ENCODE assay signal across 30 mouse cellular contexts in genomic region chr16:7685484-7685883, GRCm38 (mm10).
DNase-seq lines count a peak whose midpoint lies in the region; ATAC-seq and TF ChIP-seq lines count a peak whose summit lies in the region.
"Had no signal": no experiment of that assay in that cellular context is flagged by ENCODE, and none has a peak within 500 bp of the region (broad histone marks: within the 10 kb centered on the region; RNA-seq: fewer than 3 reads in every experiment).

No protein-coding gene starts in this region.

- TF ChIP-seq CTCF in forebrain, postnatal 0 days (IDR thresholded peaks at IDR 0.05; ENCODE audit: low read depth), result peak; percentile 16; the same call in 1 of the 2 replicates
- TF ChIP-seq CTCF in layer of hippocampus, adult 2 months (conservative IDR thresholded peaks at IDR 0.05), result peak; percentile 51
- peak; percentile 17 for TF ChIP-seq CTCF in stomach, postnatal 0 days (IDR thresholded peaks at IDR 0.05; ENCODE audit: low read depth)

- in situ Hi-C loops in ES-E14 (cut with MboI; ENCODE audit: low sequenced_read_pairs in 2 of 2, unreplicated experiment in 2 of 2), result no loop called here

- no peak overlapping the region for H3K27ac ChIP-seq in forebrain, postnatal 0 days (ENCODE audit: low read depth, low read length)
- no peak overlapping the region for H3K27ac ChIP-seq in forebrain, embryonic 12.5 days
- no peak overlapping the region for H3K27ac ChIP-seq in layer of hippocampus, adult 2 months
- no peak overlapping the region for H3K27ac ChIP-seq in ES-E14 (ENCODE audit: insufficient read depth, low read depth, low read length, poor library complexity, severe bottlenecking)
- no peak overlapping the region for H3K27ac ChIP-seq in stomach, postnatal 0 days (replicated peaks)
- H3K27ac ChIP-seq: embryonic facial prominence, embryonic 15.5 days; forebrain, embryonic 15.5 days; heart, embryonic 13.5 days; hindbrain, embryonic 13.5 days; limb, embryonic 15.5 days; liver, embryonic 14.5 days; midbrain, embryonic 13.5 days; neural tube, embryonic 12.5 days; stomach, embryonic 15.5 days had no signal

- no peak overlapping the region for H3K4me3 ChIP-seq in forebrain, postnatal 0 days (ENCODE audit: low read depth, low read length)
- no peak overlapping the region for H3K4me3 ChIP-seq in forebrain, embryonic 12.5 days (replicated peaks)
- H3K4me3 ChIP-seq in layer of hippocampus, adult 2 months, result no peak overlapping the region
- no peak overlapping the region for H3K4me3 ChIP-seq in ES-E14 (ENCODE audit: insufficient read depth in 1 of 2, low read depth in 1 of 2, low read length in 2 of 2, poor library complexity in 1 of 2, severe bottlenecking in 1 of 2)
- H3K4me3 ChIP-seq in stomach, postnatal 0 days (ENCODE audit: low read depth, low read length), result no peak overlapping the region
- H3K4me3 ChIP-seq: embryonic facial prominence, embryonic 15.5 days; forebrain, embryonic 15.5 days; heart, embryonic 13.5 days; hindbrain, embryonic 13.5 days; limb, embryonic 15.5 days; megakaryocyte, embryonic 14.5 days; midbrain, embryonic 13.5 days; neural tube, embryonic 12.5 days; stomach, embryonic 15.5 days had no signal

- no peak for ATAC-seq in forebrain, postnatal 0 days
- no peak for ATAC-seq in forebrain, embryonic 12.5 days (ENCODE audit: low FRiP score)
- ATAC-seq in stomach, postnatal 0 days (ENCODE audit: low FRiP score, low TSS enrichment), result no peak
- ATAC-seq: CD4-positive, CD25-positive, alpha-beta regulatory T cell, adult 4 months; forebrain, embryonic 15.5 days; inflammation-experienced regulatory T-cells, adult 6 months; midbrain, embryonic 13.5 days had no signal

- H3K36me3 ChIP-seq in forebrain, postnatal 0 days (ENCODE audit: insufficient read depth), result no peaks in the 10 kb centered on the region
- no peaks in the 10 kb centered on the region for H3K36me3 ChIP-seq in forebrain, embryonic 12.5 days (replicated peaks)
- no peaks in the 10 kb centered on the region for H3K36me3 ChIP-seq in ES-E14 (ENCODE audit: control insufficient read depth, insufficient read depth, low read length, poor library complexity, severe bottlenecking)
- no peaks in the 10 kb centered on the region for H3K36me3 ChIP-seq in stomach, postnatal 0 days (ENCODE audit: control insufficient read depth, insufficient read depth, low read length)
- H3K36me3 ChIP-seq: embryonic facial prominence, embryonic 15.5 days; forebrain, embryonic 15.5 days; heart, embryonic 13.5 days; hindbrain, embryonic 13.5 days; limb, embryonic 15.5 days; midbrain, embryonic 13.5 days; neural tube, embryonic 12.5 days; stomach, embryonic 15.5 days had no signal

- no peaks in the 10 kb centered on the region for H3K4me1 ChIP-seq in forebrain, postnatal 0 days (ENCODE audit: insufficient read depth)
- H3K4me1 ChIP-seq in forebrain, embryonic 12.5 days, result no peaks in the 10 kb centered on the region
- H3K4me1 ChIP-seq in ES-E14 (ENCODE audit: control insufficient read depth in 2 of 2, insufficient read depth in 2 of 2, low read length in 2 of 2, poor library complexity in 1 of 2), result no peaks in the 10 kb centered on the region
- no peaks in the 10 kb centered on the region for H3K4me1 ChIP-seq in stomach, postnatal 0 days (replicated peaks; ENCODE audit: control insufficient read depth, insufficient read depth)
- H3K4me1 ChIP-seq: embryonic facial prominence, embryonic 15.5 days; forebrain, embryonic 15.5 days; heart, embryonic 13.5 days; hindbrain, embryonic 13.5 days; limb, embryonic 15.5 days; megakaryocyte, embryonic 14.5 days; midbrain, embryonic 13.5 days; neural tube, embryonic 12.5 days; stomach, embryonic 15.5 days had no signal

- H3K9me3 ChIP-seq in forebrain, postnatal 0 days (ENCODE audit: low read length), result no peaks in the 10 kb centered on the region
- no peaks in the 10 kb centered on the region for H3K9me3 ChIP-seq in forebrain, embryonic 12.5 days
- no peaks in the 10 kb centered on the region for H3K9me3 ChIP-seq in ES-E14 (ENCODE audit: control insufficient read depth, insufficient read depth, low read depth, low read length)
- no peaks in the 10 kb centered on the region for H3K9me3 ChIP-seq in stomach, postnatal 0 days (ENCODE audit: control insufficient read depth, low read length)
- H3K9me3 ChIP-seq: embryonic facial prominence, embryonic 15.5 days; forebrain, embryonic 15.5 days; heart, embryonic 13.5 days; hindbrain, embryonic 13.5 days; limb, embryonic 15.5 days; megakaryocyte, embryonic 14.5 days; midbrain, embryonic 13.5 days; neural tube, embryonic 12.5 days; stomach, embryonic 15.5 days had no signal

- no peak overlapping the region for H3K9ac ChIP-seq in forebrain, postnatal 0 days
- H3K9ac ChIP-seq in forebrain, embryonic 12.5 days, result no peak overlapping the region
- H3K9ac ChIP-seq in ES-E14 (ENCODE audit: insufficient read depth, low read depth, low read length, poor library complexity, severe bottlenecking), result no peak overlapping the region
- no peak overlapping the region for H3K9ac ChIP-seq in stomach, postnatal 0 days (ENCODE audit: low read length)
- H3K9ac ChIP-seq: embryonic facial prominence, embryonic 15.5 days; forebrain, embryonic 15.5 days; heart, embryonic 13.5 days; hindbrain, embryonic 13.5 days; limb, embryonic 15.5 days; liver, embryonic 14.5 days; lung, embryonic 14.5 days; midbrain, embryonic 13.5 days; neural tube, embryonic 12.5 days; stomach, embryonic 15.5 days had no signal

- TF ChIP-seq EP300 in stomach, postnatal 0 days (optimal IDR thresholded peaks at IDR 0.05), result no peak

- no peak overlapping the region for H3K4me2 ChIP-seq in forebrain, postnatal 0 days (ENCODE audit: low read depth)
- no peak overlapping the region for H3K4me2 ChIP-seq in forebrain, embryonic 12.5 days
- no peak overlapping the region for H3K4me2 ChIP-seq in stomach, postnatal 0 days (replicated peaks; ENCODE audit: low read depth)
- H3K4me2 ChIP-seq: embryonic facial prominence, embryonic 15.5 days; forebrain, embryonic 15.5 days; heart, embryonic 13.5 days; hindbrain, embryonic 13.5 days; limb, embryonic 15.5 days; lung, embryonic 14.5 days; midbrain, embryonic 13.5 days; neural tube, embryonic 12.5 days; stomach, embryonic 15.5 days had no signal

- no peaks in the 10 kb centered on the region for H3K27me3 ChIP-seq in forebrain, postnatal 0 days (ENCODE audit: insufficient read depth, low read length)
- no peaks in the 10 kb centered on the region for H3K27me3 ChIP-seq in forebrain, embryonic 12.5 days
- H3K27me3 ChIP-seq in stomach, postnatal 0 days (ENCODE audit: control insufficient read depth, insufficient read depth, low read length), result no peaks in the 10 kb centered on the region
- H3K27me3 ChIP-seq: embryonic facial prominence, embryonic 15.5 days; forebrain, embryonic 15.5 days; heart, embryonic 13.5 days; hindbrain, embryonic 13.5 days; limb, embryonic 15.5 days; megakaryocyte, embryonic 14.5 days; midbrain, embryonic 13.5 days; neural tube, embryonic 12.5 days; stomach, embryonic 15.5 days had no signal

- DNase-seq in forebrain, postnatal 0 days, result no peak
- DNase-seq in layer of hippocampus, adult 2 months (ENCODE audit: low spot score in 2 of 2), result no peak
- DNase-seq in layer of hippocampus, postnatal 36 days, result no peak
- DNase-seq in ES-E14 (ENCODE audit: low read depth, low spot score), result peak; percentile 1
- no peak for DNase-seq in stomach, postnatal 0 days (ENCODE audit: low spot score)
- no peak for DNase-seq in layer of hippocampus, adult 11-12 months (ENCODE audit: low spot score)
- DNase-seq: adrenal gland, postnatal 14 days; cerebellum, adult 9-10 months; gastrocnemius, postnatal 14 days; heart, adult 18-20 months; kidney, adult 8-10 months; kidney, postnatal 25 days; left cerebral cortex, postnatal 4 days; lung, embryonic 14.5 days; right cerebral cortex, postnatal 4 days; thymus, adult 2 months; thymus, postnatal 4 days had no signal

TF ChIP-seq in ES-E14, 5 proteins besides CTCF, POLR2A, EP300 and RAD21:
- TF ChIP-seq HCFC1 (IDR thresholded peaks at IDR 0.05; ENCODE audit: borderline replicate concordance, insufficient read depth, low read length), result no peak
- no peak for TF ChIP-seq ZC3H11A (IDR thresholded peaks at IDR 0.05; ENCODE audit: borderline replicate concordance, low read depth, low read length)
- no peak for TF ChIP-seq CHD2 (IDR thresholded peaks at IDR 0.05; ENCODE audit: low read depth, low read length)
